Mouse (Mus musculus): Measurements from ENCODE around the gene B3gnt8.
A peak's percentile ranks its signal among the peaks of the same experiment; 100 is the strongest.

The B3gnt8 gene

DNA sequence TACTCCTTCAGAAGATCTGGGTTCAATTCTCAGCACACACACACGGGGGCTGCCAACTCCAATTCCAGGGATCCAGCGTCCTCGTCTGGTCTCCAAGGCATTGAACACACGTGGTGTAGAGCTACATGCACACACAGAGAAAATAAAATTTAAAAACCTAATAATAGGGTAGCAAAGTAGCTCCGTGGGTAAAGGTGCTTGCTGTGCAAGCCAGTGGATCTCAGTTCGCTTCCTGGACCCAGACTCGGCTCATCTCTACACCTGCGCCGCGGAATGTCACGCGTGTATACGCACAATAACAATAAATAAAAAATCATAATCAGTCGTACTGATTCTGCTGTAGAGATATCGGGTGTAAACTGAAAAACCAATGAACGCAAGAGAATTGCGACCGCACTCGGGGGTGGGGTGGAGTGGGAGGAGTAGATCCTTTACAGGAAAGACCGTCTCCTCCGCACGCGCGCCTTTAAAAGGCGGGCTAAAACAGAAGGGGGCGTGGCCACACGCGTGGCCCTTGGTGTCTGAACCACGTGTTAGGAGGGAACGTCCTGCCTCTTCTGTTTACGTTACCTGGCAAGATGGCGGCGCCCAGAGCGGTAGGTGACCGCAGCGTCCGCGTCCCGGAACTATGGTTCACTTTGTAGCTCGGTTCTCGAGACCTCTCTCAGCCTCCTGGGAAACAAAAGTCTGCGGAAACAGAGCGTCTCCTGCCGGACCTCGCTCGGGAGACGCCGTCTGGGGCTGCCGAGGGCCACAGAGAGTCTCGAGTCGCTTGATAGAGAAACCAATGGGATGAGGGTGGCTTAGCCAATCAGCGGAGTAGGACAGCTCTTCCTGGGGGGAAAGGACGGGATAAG lies 7.4 kb upstream of the B3gnt8 start, which contains the start of gene Dmac2:
Dmac2 (plus strand) TSS at position 550 of the 857 bp plus-strand sequence.
- peak; percentile 83 for DNase-seq (ENCODE audit: low spot score)

- DNase-seq (ENCODE audit: low spot score): no peak
These were observed 6.8 kb upstream of the B3gnt8 start for GRCm38 (mm10) chr7:25619722-25619991.

DNA sequence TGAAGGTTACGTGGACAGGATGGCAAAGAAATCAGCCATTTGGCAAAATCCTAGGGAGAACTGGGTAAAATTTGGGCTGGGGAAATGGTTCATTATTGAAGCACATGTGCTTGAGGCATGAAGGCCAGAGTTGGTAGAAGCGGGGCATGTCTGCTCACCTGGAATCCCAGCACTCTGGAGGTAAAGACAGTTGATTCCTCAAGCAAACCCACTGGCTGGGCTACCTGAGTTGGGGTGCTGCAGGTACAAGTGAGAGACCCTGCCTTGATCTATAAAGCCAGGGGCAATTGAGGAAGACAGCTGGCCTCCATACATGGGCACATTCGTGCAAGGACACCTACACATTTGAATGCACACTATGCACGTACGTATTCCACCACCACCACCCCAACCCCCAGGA lies 6.4 kb upstream of the B3gnt8 start:
- DNase-seq (ENCODE audit: low spot score): no peak

GRCm38 (mm10) chr7:25620751-25621150 lies 5.7 kb upstream of the B3gnt8 start:
- DNase-seq (ENCODE audit: low spot score): no peak

DNA sequence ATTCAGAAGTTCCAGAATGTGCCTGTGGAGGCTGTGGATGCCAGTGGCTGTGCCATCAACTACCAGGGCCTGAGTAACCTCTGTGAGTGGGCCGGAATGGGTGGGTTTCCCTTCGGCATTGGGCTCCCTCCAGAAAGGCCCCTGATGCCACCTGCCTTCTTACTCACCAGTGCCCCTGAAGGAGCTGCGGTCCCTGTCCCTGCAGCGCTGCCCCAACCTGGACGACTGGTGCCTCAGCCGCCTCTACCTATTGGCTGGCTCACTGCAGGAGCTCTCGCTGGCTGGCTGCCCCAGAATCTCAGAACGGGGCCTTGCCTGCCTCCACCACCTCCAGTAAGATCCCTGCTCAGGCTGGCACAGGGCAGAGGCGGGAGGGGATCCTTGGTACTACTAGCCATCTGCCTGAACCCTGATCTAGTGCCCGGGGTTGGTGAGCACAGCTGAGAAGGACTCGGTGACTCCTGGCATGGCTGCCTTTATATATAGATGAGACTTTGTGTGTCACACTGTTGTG lies 2.5 kb upstream of the B3gnt8 start:
- DNase-seq (ENCODE audit: low spot score): no peak

GRCm38 (mm10) chr7:25624851-25625250 lies 1.6 kb upstream of the B3gnt8 start:
- no peak for DNase-seq (ENCODE audit: low spot score)

DNA sequence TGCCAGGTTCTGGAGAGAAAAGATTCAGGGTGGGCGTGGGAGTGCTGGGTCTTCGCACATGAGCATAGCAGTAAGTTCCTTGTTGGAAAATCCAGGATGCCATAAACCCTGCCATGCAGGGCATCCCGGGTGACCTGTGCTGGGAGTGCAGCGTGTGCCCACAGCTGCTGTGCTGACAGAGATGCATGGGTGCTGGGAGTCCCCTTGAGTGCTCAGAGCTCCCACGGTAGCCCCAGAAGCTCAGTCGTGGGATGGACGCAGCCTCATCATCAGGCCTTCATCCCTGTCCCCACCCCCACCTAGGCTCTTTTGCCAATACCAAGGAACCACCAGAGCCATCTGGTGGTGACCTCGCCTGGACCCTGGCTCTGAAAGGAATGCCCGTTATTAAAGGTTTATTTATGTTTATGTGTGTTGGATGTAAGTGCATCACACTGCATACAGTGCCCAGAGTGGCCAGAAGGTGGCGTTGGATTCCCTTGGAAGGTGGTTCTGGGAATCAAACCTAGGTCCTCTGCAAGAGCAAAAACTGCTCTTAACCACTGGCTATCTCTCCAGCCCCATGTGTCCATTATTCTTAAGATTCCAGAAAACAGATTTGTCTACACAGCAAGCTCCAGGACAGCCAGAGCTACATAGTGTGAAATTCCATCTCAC lies 732 bp upstream of the B3gnt8 start:
- no peak for DNase-seq (ENCODE audit: low spot score)

- peak; percentile 46 for DNase-seq (ENCODE audit: low spot score)
These were observed 1.2 kb downstream of the B3gnt8 start for GRCm38 (mm10) chr7:25627431-25628322.

- DNase-seq (ENCODE audit: low spot score): no peak
These were observed 1.8 kb downstream of the B3gnt8 start for GRCm38 (mm10) chr7:25628323-25628620.

- DNase-seq (ENCODE audit: low spot score): no peak
These were observed 6.2 kb downstream of the B3gnt8 start for GRCm38 (mm10) chr7:25632679-25633078.

DNA sequence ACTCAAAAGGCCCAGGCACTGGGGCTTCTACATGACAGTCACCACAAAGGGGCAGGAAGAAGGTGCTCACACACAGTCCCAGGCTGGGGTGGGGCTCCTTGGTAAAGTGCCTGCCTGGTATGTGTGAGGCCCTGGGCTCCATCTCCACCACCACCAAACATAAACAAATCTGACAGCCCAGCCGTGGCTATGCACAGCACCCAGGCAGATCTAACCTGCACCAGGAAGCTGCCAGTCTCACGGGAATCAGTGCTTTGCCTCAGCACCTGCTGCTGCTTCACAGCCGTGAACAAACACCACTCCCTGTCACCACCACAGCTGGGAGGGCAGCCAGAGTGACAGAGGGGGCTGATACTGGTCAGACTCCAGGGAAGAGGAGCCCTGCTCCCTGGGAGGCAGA lies 9.9 kb downstream of the B3gnt8 start:
- DNase-seq (ENCODE audit: low spot score): no peak

DNA sequence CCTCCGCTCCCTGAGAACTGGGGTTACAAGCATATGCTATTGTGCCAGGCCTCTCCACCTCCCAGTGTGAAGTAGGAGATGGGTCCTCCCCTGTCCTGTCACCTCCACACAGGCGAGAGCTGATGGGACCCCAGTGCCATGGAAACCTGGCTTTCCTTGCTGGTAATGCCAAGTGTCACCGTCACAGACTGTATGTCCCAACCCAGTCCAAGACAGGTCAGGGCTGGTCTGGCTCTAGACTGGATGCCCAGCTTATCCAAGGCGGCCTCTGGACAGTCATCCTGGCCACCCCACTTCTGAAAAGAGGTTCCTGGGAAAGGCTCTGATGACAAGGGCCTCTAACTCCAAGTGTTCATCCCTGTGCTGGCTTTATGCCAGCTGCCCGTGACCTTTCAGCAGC lies 10.6 kb downstream of the B3gnt8 start:
- DNase-seq (ENCODE audit: low spot score): no peak

DNA sequence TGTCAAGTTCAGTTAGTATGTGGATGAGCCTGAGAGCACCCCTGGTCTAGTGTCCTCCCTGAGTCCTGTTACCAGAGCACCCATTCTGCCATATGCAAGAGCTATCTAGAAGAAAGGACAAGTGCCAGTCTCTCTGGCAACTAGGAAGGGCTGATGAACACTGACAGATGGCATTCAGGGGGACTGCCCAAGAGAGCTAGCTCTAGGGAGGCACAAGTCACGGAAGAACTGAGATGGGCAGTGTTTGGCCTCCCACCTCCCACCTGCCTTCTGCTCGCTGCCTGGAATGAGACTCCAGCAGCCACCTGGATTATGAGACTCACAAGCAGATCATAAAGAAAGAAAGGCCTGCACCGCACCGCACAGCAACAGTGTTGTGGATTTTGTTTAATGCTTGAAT lies 13.3 kb downstream of the B3gnt8 start:
- no peak for DNase-seq (ENCODE audit: low spot score)

DNA sequence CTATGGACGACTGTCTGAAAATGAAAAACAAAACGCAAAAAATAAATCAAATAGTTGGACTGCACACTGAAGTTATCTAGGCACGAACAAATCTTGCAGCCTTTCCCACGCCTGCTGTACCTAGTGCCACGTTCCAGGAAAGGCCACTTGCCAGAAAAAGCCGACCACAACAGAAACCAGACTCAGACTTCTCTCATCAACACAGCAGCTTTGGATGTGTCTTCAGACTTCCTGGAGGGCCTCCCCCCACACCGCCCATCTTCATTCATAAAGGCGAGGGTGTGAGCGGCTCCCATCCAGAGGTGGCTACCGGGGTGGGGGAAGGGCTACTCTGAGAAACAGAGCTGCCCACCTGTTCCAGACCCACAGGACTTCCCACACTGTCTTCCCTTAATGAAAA lies 17.7 kb downstream of the B3gnt8 start:
- no peak for DNase-seq (ENCODE audit: low spot score)

DNA sequence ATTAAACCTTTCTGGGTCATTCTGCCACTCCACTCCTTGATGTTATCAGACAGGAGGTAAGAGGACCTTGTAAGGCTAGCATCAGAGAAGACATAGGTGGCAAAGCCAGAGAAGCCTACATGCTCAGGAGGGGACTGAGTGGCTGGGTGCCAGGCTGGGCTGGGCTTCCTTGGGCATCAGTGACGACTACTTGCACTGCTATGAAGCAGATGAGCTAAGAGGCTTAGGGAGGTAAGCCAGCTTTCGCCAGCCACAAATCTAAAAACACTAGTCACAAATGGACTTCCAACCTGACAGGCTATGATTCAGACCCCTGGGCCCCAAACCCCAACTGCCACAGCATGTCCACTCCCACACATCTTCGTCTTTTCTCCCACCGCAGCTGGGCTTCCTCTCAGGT lies 18.2 kb downstream of the B3gnt8 start:
- no peak for DNase-seq (ENCODE audit: low spot score)

- DNase-seq (ENCODE audit: low spot score): no peak
These were observed 18.6 kb downstream of the B3gnt8 start for GRCm38 (mm10) chr7:25645074-25645473.

- DNase-seq (ENCODE audit: low spot score): no peak
These were observed 21.2 kb downstream of the B3gnt8 start for GRCm38 (mm10) chr7:25647574-25648123.

GRCm38 (mm10) chr7:25649839-25650238 lies 23.4 kb downstream of the B3gnt8 start:
- DNase-seq (ENCODE audit: low spot score): no peak

DNA sequence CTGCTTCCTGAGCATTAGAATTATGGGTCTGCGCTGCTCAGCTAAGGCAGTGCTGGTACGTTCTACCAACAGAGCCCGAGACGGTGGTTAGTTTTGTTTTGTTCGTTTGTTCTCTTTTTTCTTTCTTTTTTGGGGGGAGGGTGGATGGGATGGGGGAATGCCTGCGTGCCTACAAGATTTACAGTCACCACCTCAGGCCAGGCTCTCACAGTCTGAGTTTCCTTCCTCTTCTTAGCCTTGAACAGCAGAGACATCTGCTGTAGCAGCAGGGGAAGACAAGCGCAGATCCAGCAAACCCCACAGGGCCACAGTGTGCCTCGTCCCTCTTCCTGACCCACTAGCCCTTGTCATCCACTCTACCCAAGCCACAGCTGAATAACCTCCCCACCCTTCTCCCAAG lies 24.8 kb downstream of the B3gnt8 start:
- no peak for DNase-seq (ENCODE audit: low spot score)

GRCm38 (mm10) chr7:25652244-25652759 lies 25.8 kb downstream of the B3gnt8 start:
- DNase-seq (ENCODE audit: low spot score): no peak

- DNase-seq (ENCODE audit: low spot score): no peak
These were observed 29.4 kb downstream of the B3gnt8 start for GRCm38 (mm10) chr7:25655601-25656428.
